Mouse (Mus musculus) testis, adult 2 months (tissue): Measurements from ENCODE around the gene Plin5. TPM values are rescaled to one million over a fixed set of nuclear protein-coding genes. Genes with fewer than 3 reads are reported as not detected.
"Not testable (repeated sequence)": the region's sequence is repeated elsewhere in the genome, so short reads cannot be mapped to it uniquely, and the experiment has no call there.

Experiments used
- H3K27ac ChIP-seq: fragments of 200-500 bp; 2 replicates; pipeline ENCODE4 v1.5.1; 2012; ENCODE audit warnings: low read depth, low read length; ENCODE audit not compliant: control insufficient read depth, insufficient read depth
- H3K27me3 ChIP-seq: fragments of 200-500 bp; 2 replicates; pipeline ENCODE4 v1.6.1; 2012; ENCODE audit warnings: mild to moderate bottlenecking, low read length, moderate library complexity; ENCODE audit not compliant: control insufficient read depth, insufficient read depth
- H3K36me3 ChIP-seq: fragments of 200-500 bp; 2 replicates; pipeline ENCODE4 v1.6.1; 2012; ENCODE audit warnings: mild to moderate bottlenecking, low read length; ENCODE audit not compliant: control insufficient read depth, insufficient read depth
- H3K4me1 ChIP-seq: fragments of 200-500 bp; 2 replicates; pipeline ENCODE4 v1.6.1; 2012; ENCODE audit warnings: low read length; ENCODE audit not compliant: control insufficient read depth, insufficient read depth
- H3K4me3 ChIP-seq: fragments of 200-500 bp; 2 replicates; pipeline ENCODE4 v1.5.1; 2012; ENCODE audit warnings: low read depth, mild to moderate bottlenecking, low read length, moderate library complexity, mixed read lengths; ENCODE audit not compliant: control insufficient read depth
- CTCF ChIP-seq: fragments of 200-500 bp; IDR thresholded peaks from 2 replicates; pipeline ENCODE4 v1.5.1; 2012; ENCODE audit warnings: low read depth, mild to moderate bottlenecking, inconsistent platforms, low read length, moderate library complexity; ENCODE audit not compliant: control insufficient read depth, insufficient read depth, insufficient replicate concordance
- POLR2A ChIP-seq: fragments of 200-500 bp; IDR thresholded peaks from 2 replicates; pipeline ENCODE4 v1.6.1; 2012; ENCODE audit warnings: low read depth, mild to moderate bottlenecking, inconsistent platforms, low read length, moderate library complexity; ENCODE audit not compliant: control insufficient read depth
- polyA plus RNA-seq: library from polyadenylated mRNA; depleted of rRNA; stranded (reverse); fragments of >200 nt; gene quantifications from 2 replicates; pipeline ENCODE4 v1.2.3, GENCODE M21; 2012

Plin5 gene
- polyA plus RNA-seq, 1 experiment: 1.7 TPM

DNA sequence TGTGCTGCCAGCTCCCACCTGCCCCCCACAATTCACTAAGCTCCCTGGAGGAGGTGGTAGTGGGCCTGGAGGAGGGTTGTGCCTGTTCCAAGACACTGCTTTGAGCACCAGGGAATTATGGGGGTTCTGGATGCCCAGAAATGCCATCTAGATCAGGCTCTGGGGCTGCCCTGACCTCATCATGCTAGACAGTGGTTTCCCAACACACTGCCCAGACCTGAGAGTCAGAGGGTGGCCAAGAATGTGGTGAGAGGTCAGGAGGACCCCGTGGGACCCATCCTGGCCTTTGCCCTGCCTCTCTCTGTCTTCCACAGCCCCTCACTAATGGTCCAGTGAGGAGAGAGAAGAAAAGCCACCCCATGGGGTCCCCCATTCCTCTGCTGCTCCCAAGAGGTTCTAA lies 6.4 kb downstream of the Plin5 start:
- Histone ChIP-seq H3K27ac (no peak overlapping the region), H3K36me3 (no peaks in the 10 kb centered on the region), H3K4me3 (no peak overlapping the region), H3K4me1 (peaks cover 6% of the 10 kb centered on the region), H3K27me3 (no peaks in the 10 kb centered on the region)
- TF ChIP-seq CTCF (no peak), POLR2A (no peak)

DNA sequence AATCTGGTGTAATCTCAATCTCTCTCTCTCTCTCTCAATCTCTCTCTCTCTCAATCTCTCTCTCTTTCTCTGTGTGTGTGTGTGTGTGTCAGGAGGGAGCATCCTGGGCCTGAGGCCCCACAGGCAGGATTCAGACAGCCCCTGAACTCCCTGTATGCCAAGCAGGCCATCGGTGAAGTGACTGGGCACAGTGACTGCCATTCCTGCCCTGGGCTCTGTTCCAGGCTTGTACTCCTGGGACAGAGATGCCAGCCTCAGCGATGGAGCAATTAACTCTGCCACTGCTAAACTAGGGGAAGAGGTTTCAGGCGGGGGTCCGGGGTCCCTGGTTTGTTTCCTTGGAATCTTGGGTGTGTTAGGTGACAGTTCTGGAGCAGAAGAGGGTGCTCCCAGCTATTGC lies 6.8 kb downstream of the Plin5 start:
- no peak overlapping the region for H3K4me3 ChIP-seq
- peaks cover 6% of the 10 kb centered on the region for H3K4me1 ChIP-seq
- H3K27me3 ChIP-seq: no peaks in the 10 kb centered on the region
- H3K27ac ChIP-seq: no peak overlapping the region
- no peaks in the 10 kb centered on the region for H3K36me3 ChIP-seq
- TF ChIP-seq CTCF (no peak), POLR2A (no peak)

DNA sequence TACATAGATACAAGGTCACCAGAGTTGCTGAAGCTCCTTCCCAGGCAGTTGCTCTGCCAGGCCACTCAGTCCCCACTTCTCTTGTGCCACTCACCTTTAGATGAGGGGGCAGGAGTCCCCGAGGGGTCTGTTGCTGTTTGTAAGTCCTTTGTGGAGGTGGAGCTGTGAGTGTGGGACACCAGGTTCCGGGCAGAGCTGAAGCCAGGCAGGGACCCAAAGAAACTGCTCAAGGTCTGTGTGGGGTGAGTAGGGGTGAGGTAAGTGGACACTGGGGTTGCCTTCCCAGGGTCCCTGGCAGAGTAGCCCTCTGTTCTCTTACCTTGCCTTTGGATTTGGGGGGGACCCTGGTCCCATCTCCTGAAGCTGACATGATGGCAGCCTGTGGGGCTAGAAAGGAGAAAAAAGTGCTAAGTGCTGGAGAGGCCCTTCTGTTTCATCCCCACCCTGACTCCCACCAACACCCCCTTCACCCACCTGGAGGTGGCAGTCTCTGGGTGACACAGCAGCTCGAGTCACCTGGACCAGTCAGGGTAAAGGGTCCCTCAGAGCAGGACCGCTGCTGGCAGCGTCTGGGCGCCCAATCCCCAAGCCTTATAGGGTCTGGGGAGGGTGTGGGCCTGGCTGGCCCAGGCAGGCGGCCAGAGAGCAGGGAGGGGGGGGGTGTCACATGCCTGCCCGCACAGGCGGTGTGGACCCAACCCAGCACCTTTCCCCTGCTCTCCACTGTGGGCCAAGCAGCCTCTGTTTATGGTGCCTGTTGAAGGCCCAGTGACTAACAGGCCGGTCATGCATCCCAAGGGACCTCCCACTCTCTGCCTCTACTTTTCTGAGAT lies 8.0 kb downstream of the Plin5 start, which contains the start of gene Plin4:
Gene Plin4 (minus strand): TSS at position 585 of the 833 bp plus-strand sequence.
- peak within 1 kb of the TSS; percentile 81 for H3K27ac ChIP-seq
- TF ChIP-seq CTCF (no peak), POLR2A (no peak)
- H3K4me1 ChIP-seq: peaks cover 6% of the 10 kb centered on the region
- no peaks in the 10 kb centered on the region for H3K27me3 ChIP-seq
- no peaks in the 10 kb centered on the region for H3K36me3 ChIP-seq
- H3K4me3 ChIP-seq: no peak within 1 kb of the TSS

DNA sequence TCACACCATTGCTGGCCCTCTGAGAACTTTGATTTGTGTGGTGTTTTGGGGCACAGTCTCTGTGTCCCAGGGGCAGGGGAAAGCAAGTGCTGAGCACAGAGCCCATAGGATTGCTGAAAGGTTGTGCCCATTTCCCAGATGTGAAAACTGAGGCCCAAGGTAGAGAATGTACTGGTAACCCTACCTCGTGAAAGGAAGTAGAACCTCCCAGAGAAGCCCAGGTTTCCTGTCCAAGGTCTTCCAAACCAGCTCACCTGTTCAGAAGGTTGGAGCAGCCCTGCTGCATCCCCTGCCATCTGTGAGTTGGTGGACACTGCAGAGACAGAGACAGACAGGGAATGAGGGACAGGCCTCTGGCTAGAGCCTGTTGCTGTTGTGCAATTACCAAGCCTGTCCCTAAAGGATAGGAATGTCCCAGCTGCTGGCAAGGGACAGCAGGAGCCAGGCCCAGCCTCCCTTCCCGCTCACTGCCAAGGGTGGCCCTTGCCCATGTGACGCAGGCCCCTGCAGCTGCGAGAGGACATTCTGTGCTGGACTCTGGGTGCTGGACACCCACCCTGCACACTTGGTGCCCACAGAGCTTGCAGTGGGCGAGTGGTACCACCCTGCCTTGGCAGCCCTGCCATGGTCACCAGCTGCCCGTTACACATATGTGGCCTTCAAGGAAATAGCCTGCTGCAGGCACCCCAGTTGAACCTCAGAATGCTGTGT lies 8.9 kb downstream of the Plin5 start:
- Histone ChIP-seq H3K4me3 (no peak overlapping the region), H3K4me1 (peaks cover 6% of the 10 kb centered on the region), H3K27ac (peak overlapping the region; percentile 81), H3K36me3 (no peaks in the 10 kb centered on the region), H3K27me3 (no peaks in the 10 kb centered on the region)
- no peak for TF ChIP-seq CTCF
- no peak for TF ChIP-seq POLR2A

DNA sequence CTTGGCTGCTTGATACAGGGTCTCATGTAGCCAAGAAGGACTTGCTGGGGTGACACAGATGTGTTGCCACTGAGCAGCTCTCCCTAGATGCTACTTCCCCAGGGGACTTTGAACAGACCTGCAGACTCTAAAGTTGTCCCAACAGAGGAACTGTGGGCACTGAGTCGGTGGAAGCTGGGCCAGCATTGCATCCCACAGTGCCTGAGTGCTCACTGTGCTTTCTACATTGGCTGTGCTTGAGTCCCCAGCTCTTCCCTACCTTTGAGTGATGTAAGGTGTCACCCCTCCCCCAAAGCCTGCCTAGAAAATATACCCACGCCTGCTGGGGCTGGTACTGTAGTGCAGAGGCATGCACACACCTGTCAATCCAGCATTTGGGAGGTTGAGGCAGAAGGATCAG lies 9.7 kb downstream of the Plin5 start:
- no peak overlapping the region for H3K27ac ChIP-seq
- H3K4me1 ChIP-seq: peaks cover 6% of the 10 kb centered on the region
- no peaks in the 10 kb centered on the region for H3K27me3 ChIP-seq
- TF ChIP-seq POLR2A (no peak), CTCF (no peak)
- no peak overlapping the region for H3K4me3 ChIP-seq
- H3K36me3 ChIP-seq: no peaks in the 10 kb centered on the region; the same call in 1 of the 2 replicates

DNA sequence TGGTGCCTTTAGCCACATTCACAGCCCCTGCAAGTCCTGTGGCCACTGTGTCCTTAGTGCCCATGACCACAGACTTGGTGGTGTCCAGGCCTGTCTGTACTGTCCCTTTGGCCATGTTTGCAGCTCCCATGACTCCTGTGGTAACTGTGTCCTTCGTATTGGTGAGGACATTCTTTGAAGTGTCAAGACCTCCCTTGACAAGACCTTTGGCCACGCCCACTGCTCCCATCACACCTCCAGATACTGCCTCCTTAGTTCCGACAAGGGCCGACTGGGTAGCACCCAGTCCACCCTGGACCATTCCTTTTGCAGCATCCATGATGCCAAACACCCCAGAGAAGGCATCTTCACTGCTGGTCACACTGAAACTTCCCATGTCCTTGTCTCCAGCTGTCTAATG lies 10.4 kb downstream of the Plin5 start:
- no peak overlapping the region for H3K27ac ChIP-seq
- no peaks in the 10 kb centered on the region for H3K27me3 ChIP-seq
- peaks cover 6% of the 10 kb centered on the region for H3K4me1 ChIP-seq
- no peak overlapping the region for H3K4me3 ChIP-seq
- no peak for TF ChIP-seq CTCF
- no peak for TF ChIP-seq POLR2A
- H3K36me3 ChIP-seq: no peaks in the 10 kb centered on the region; the same call in 1 of the 2 replicates

DNA sequence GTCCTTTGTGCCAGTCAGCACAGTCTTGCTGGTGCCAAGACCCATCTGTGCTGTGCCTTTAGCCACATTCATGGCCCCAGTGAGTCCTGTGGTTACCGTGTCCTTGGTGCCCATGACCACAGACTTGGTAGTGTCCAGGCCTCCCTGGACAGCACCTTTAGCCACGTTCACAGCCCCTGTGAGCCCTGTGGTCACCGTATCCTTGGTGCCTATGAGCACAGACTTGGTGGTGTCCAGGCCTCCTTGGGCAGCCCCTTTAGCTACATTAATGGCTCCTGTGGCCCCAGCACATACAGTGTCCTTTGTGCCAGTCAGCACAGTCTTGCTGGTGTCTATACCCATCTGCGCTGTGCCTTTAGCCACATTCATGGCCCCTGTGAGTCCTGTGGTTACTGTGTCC lies 11.0 kb downstream of the Plin5 start:
- not testable (repeated sequence) for H3K4me3 ChIP-seq, H3K36me3 ChIP-seq, H3K27ac ChIP-seq, H3K27me3 ChIP-seq, H3K4me1 ChIP-seq

DNA sequence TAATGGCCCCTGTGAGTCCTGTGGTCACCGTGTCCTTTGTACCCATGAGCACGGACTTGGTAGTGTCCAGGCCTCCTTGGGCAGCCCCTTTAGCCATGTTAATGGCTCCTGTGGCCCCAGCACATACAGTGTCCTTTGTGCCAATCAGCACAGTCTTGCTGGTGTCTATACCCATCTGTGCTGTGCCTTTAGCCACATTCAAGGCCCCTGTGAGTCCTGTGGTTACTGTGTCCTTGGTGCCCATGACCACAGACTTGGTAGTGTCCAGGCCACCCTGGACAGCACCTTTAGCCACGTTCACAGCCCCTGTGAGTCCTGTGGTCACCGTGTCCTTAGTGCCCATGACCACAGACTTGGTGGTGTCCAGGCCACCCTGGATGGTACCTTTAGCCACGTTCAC lies 12.6 kb downstream of the Plin5 start:
- H3K27ac ChIP-seq, H3K27me3 ChIP-seq, H3K4me3 ChIP-seq, H3K4me1 ChIP-seq, H3K36me3 ChIP-seq: not testable (repeated sequence)
